Mouse (Mus musculus): ENCODE results near the gene Nup93. TPM values are rescaled to one million over a fixed set of nuclear protein-coding genes. Genes with fewer than 3 reads are reported as not detected.

Gene Nup93
- polyA plus RNA-seq, 1 experiment from 2014 or later = 64.9 TPM

DNA sequence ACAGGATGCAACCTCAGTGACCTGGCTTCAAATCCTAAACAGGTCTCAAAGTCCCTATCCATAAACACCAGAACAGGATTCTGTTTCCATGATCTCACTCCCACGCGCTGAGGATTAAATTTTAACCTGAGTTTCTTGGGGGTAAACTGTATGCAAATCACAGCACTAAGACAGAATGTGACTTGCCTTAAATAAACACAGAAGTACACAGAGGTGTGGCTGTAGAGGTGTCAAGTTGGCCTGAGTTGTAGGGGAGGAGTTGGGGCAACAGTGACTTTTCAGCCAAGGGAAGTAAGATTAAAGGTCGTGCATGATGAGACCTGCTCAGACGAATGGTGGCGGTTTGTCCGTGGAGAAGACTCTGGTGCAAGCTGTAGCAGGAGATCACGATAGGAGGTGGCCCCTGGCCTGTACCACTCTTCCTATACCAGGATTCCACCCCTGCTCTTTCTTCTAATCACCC lies 139.7 kb downstream of the Nup93 start:
- Histone ChIP-seq H3K36me3 (ENCODE audit: control insufficient read depth, insufficient read depth, low read length) (no peaks in the 10 kb centered on the region), H3K27me3 (ENCODE audit: control insufficient read depth, insufficient read depth, low read length) (no peaks in the 10 kb centered on the region), H3K9ac (ENCODE audit: low read length) (peak overlapping the region; percentile 62), H3K4me2 (ENCODE audit: low read depth, low read length) (peak overlapping the region; percentile 30; the same call in 1 of the 2 replicates), H3K27ac (ENCODE audit: low read length) (peak overlapping the region; percentile 96), H3K9me3 (replicated peaks; ENCODE audit: control insufficient read depth, low read length) (no peaks in the 10 kb centered on the region), H3K4me3 (replicated peaks; ENCODE audit: low read length) (no peak overlapping the region), H3K4me1 (ENCODE audit: control insufficient read depth, insufficient read depth, low read length) (peaks cover 10% of the 10 kb centered on the region)
- ATAC-seq (ENCODE audit: insufficient read depth, low FRiP score) = peak; percentile 87
- 50% methylated on average over 7 of the region's 7 CpGs for WGBS

DNA sequence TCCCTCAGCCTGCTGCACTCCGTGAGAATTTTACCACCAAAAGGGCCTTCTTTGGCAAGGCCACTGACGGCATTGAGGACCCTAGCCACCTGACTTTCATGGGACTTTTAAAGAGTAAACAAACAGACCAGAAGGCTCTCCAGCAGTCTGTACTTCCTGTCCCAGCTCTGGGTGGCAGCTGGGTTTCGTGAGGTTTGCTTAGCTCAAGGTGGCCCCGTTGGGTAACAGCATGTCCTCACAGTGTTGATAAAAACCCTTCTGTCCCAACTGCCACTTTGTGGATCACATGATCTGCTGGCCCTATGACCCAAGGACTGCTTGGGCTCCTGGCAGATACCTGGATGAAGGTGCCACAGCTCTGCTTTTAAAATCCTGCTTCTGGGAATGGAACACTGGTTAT lies 140.2 kb downstream of the Nup93 start:
- 41% methylated on average over 4 of the region's 4 CpGs for WGBS

DNA sequence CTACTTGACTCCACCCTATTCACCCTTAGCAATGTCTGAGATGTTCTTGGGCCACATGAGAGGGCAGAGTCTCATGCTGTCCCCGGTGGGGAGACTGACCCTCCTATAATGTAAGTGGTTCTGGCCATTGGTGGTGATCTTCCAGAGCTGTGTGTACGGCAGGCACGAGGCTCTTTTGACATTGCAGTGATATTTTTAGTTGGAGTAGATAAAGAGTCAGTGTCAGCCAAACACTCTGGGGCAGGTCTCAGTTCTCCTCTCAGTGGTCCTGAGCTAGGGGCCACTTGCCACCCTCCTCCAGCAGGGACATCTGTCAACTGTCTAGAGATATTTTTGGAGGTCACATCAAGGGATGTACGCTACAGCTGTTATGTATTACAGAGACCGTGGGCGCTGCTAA lies 142.9 kb downstream of the Nup93 start:
- no peak overlapping the region for H3K4me3 ChIP-seq (replicated peaks; ENCODE audit: low read length)
- no peaks in the 10 kb centered on the region for H3K36me3 ChIP-seq (ENCODE audit: control insufficient read depth, insufficient read depth, low read length)
- H3K4me1 ChIP-seq (ENCODE audit: control insufficient read depth, insufficient read depth, low read length) = peaks cover 11% of the 10 kb centered on the region
- no peak overlapping the region for H3K4me2 ChIP-seq (ENCODE audit: low read depth, low read length)
- no peak overlapping the region for H3K9ac ChIP-seq (ENCODE audit: low read length)
- H3K9me3 ChIP-seq (replicated peaks; ENCODE audit: control insufficient read depth, low read length) = no peaks in the 10 kb centered on the region
- no peak overlapping the region for H3K27ac ChIP-seq (ENCODE audit: low read length)
- no peaks in the 10 kb centered on the region for H3K27me3 ChIP-seq (ENCODE audit: control insufficient read depth, insufficient read depth, low read length)
- ATAC-seq (ENCODE audit: insufficient read depth, low FRiP score) = no peak
- 69% methylated on average over 6 of the region's 6 CpGs for WGBS

More for the DNA sequence above, 140.2 kb downstream of the Nup93 start:
- H3K27me3 ChIP-seq (ENCODE audit: control insufficient read depth, insufficient read depth, low read length) = no peaks in the 10 kb centered on the region
- H3K4me3 ChIP-seq (replicated peaks; ENCODE audit: low read length) = no peak overlapping the region
- no peaks in the 10 kb centered on the region for H3K9me3 ChIP-seq (replicated peaks; ENCODE audit: control insufficient read depth, low read length)
- H3K4me2 ChIP-seq (ENCODE audit: low read depth, low read length) = peak overlapping the region; percentile 30; the same call in 1 of the 2 replicates
- H3K9ac ChIP-seq (ENCODE audit: low read length) = peak overlapping the region; percentile 62
- peak; percentile 76 for ATAC-seq (ENCODE audit: insufficient read depth, low FRiP score)
- H3K4me1 ChIP-seq (ENCODE audit: control insufficient read depth, insufficient read depth, low read length) = peaks cover 11% of the 10 kb centered on the region
- H3K36me3 ChIP-seq (ENCODE audit: control insufficient read depth, insufficient read depth, low read length) = no peaks in the 10 kb centered on the region
- peak overlapping the region; percentile 96 for H3K27ac ChIP-seq (ENCODE audit: low read length)

DNA sequence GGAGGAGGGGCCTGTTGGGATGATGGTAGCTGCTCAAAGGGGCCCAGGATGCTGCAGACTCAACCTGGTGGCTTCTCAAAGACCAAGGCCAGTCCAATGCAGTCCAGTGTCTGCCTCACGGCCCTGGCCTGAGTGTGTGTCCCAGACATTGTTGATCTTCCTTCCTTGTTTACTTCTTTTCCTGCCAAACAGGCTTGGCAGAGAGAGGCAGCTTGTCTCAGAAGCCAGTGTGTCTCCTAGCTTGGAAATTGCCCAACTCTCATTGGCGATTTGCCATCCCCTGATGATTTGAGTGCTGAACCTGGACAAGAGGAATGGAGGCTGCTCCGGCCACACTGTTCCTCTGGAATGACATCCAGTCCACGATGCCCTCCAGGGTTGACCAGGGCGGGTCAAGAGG lies 144.2 kb downstream of the Nup93 start:
- 52% methylated on average over 5 of the region's 5 CpGs for WGBS

DNA sequence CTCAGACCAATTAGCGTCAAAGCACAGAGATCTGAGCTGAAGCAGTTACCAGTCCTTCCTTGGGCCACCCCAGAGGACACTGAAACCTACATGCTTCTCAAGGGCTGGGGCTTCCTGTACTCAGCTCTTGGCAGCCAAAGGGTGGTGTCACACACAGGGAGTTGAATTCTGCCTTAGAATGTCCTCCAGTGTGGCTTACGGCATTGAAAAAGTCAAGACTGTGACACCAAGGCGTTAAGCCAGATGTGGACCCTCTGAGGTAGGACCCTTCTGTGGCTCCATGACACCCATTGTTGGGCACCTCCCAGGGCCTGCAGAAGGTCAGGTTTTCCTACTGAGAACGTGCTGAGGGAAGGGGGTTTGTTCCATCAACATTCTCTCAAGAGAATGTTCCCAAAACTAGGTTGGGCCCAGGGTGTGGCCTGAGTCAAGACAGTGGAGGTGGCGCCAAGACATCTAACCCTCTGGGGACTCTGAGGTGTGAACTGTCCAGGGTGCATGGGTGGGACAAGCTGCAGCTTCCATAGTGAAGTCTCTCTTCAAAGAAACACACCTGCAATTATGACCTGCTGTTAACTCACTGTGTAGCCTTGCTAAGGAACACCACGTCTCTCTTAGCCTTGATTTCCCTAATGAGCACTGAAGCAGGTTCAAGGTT lies 147.5 kb downstream of the Nup93 start:
- ATAC-seq (ENCODE audit: insufficient read depth, low FRiP score) = no peak
- peaks cover 19% of the 10 kb centered on the region for H3K4me1 ChIP-seq (ENCODE audit: control insufficient read depth, insufficient read depth, low read length)
- no peak overlapping the region for H3K4me3 ChIP-seq (replicated peaks; ENCODE audit: low read length)
- H3K9ac ChIP-seq (ENCODE audit: low read length) = no peak overlapping the region
- H3K36me3 ChIP-seq (ENCODE audit: control insufficient read depth, insufficient read depth, low read length) = no peaks in the 10 kb centered on the region
- no peaks in the 10 kb centered on the region for H3K27me3 ChIP-seq (ENCODE audit: control insufficient read depth, insufficient read depth, low read length)
- no peaks in the 10 kb centered on the region for H3K9me3 ChIP-seq (replicated peaks; ENCODE audit: control insufficient read depth, low read length)
- no peak overlapping the region for H3K4me2 ChIP-seq (ENCODE audit: low read depth, low read length)
- 75% methylated on average over 6 of the region's 6 CpGs for WGBS
- peak overlapping the region; percentile 94 for H3K27ac ChIP-seq (ENCODE audit: low read length)

More for the DNA sequence above, 144.2 kb downstream of the Nup93 start:
- Histone ChIP-seq H3K4me2 (ENCODE audit: low read depth, low read length) (no peak overlapping the region), H3K36me3 (ENCODE audit: control insufficient read depth, insufficient read depth, low read length) (no peaks in the 10 kb centered on the region), H3K9ac (ENCODE audit: low read length) (no peak overlapping the region), H3K9me3 (replicated peaks; ENCODE audit: control insufficient read depth, low read length) (no peaks in the 10 kb centered on the region), H3K4me3 (replicated peaks; ENCODE audit: low read length) (no peak overlapping the region), H3K27me3 (ENCODE audit: control insufficient read depth, insufficient read depth, low read length) (no peaks in the 10 kb centered on the region), H3K4me1 (ENCODE audit: control insufficient read depth, insufficient read depth, low read length) (peaks cover 20% of the 10 kb centered on the region), H3K27ac (ENCODE audit: low read length) (peak overlapping the region; percentile 22; the same call in 1 of the 2 replicates)
- ATAC-seq (ENCODE audit: insufficient read depth, low FRiP score) = no peak

DNA sequence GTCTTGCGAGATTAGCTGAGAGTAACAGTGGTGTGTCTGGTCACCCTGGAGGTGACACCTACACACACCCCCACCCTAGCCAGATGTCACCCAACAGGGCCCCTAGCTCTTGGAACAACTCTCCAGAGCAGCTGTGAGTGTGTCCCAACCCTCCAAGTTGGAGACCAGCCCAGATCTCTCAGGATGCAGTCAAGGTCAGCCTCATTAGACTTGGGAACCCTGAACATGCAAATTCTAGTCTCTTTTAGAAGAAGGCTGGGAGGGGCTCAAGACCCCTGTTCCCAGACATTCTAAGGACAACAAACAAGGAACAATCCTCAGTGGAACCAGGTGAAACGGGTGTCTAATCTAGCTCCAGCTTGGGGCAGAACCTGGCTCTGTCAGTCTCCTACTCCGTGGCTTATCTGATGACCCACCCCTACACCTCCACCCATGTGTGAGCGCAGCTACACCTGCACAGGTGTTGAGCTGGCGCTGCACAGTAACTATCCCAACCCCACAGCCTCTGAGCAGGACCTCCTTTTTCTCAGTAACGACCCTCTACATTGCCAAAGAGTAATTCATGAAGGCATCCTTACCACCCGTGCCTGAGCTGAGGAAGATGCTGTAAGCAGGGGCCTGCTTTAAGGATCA lies 148.4 kb downstream of the Nup93 start:
- Histone ChIP-seq H3K9me3 (replicated peaks; ENCODE audit: control insufficient read depth, low read length) (no peaks in the 10 kb centered on the region), H3K27ac (ENCODE audit: low read length) (peak overlapping the region; percentile 94), H3K4me1 (ENCODE audit: control insufficient read depth, insufficient read depth, low read length) (peaks cover 19% of the 10 kb centered on the region), H3K4me3 (replicated peaks; ENCODE audit: low read length) (no peak overlapping the region), H3K27me3 (ENCODE audit: control insufficient read depth, insufficient read depth, low read length) (no peaks in the 10 kb centered on the region), H3K4me2 (ENCODE audit: low read depth, low read length) (no peak overlapping the region; the same call in 1 of the 2 replicates), H3K9ac (ENCODE audit: low read length) (peak overlapping the region; percentile 52; the same call in 1 of the 2 replicates), H3K36me3 (ENCODE audit: control insufficient read depth, insufficient read depth, low read length) (no peaks in the 10 kb centered on the region)
- 61% methylated on average over 7 of the region's 7 CpGs for WGBS
- ATAC-seq (ENCODE audit: insufficient read depth, low FRiP score) = peak; percentile 87

DNA sequence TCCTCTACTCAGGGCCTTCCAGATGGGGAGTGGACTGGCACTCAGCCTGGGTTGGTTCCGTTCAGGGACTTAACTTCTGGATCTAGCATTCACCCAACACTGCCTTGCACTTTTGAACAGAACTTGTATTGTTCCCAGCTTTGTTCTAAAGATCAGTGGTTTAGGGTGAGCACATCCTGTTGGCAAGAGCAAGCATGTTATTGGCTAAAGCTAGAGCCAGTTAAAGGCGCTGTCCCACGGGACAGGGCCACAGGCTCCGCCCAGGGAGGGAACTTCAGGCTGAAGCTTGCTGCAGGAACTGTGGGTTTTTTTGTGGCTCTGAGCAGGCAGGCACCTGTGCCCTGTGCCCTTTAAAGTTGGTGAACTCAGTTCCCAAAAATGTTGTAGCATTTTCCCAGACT lies 148.9 kb downstream of the Nup93 start:
- H3K36me3 ChIP-seq (ENCODE audit: control insufficient read depth, insufficient read depth, low read length) = no peaks in the 10 kb centered on the region
- no peaks in the 10 kb centered on the region for H3K27me3 ChIP-seq (ENCODE audit: control insufficient read depth, insufficient read depth, low read length)
- H3K4me2 ChIP-seq (ENCODE audit: low read depth, low read length) = no peak overlapping the region; the same call in 1 of the 2 replicates
- H3K27ac ChIP-seq (ENCODE audit: low read length) = peak overlapping the region; percentile 94
- WGBS = 30% methylated on average over 4 of the region's 4 CpGs
- ATAC-seq (ENCODE audit: insufficient read depth, low FRiP score) = peak; percentile 86
- H3K4me3 ChIP-seq (replicated peaks; ENCODE audit: low read length) = no peak overlapping the region
- H3K4me1 ChIP-seq (ENCODE audit: control insufficient read depth, insufficient read depth, low read length) = peaks cover 19% of the 10 kb centered on the region
- no peaks in the 10 kb centered on the region for H3K9me3 ChIP-seq (replicated peaks; ENCODE audit: control insufficient read depth, low read length)
- peak overlapping the region; percentile 52; the same call in 1 of the 2 replicates for H3K9ac ChIP-seq (ENCODE audit: low read length)

DNA sequence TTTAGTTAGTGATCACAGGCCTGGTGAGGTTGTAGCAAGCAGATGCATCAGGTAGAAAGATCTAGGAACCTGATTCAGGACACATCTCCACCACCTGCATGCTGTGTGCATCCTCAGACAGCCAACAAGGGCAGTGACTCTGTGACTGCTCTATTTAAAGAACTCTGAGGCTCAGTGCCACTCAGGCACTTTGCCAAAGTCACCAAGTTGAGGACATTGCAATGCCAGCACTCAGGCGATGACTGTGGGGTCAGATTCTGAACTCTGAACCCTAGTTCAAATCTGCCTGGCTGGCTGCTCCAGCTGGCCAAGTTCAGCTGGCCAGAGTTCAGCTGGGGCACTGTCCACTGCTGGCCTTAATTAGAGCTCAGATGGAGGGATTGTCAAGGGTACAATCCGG lies 149.5 kb downstream of the Nup93 start:
- no peak for ATAC-seq (ENCODE audit: insufficient read depth, low FRiP score)
- Histone ChIP-seq H3K9me3 (replicated peaks; ENCODE audit: control insufficient read depth, low read length) (no peaks in the 10 kb centered on the region), H3K4me3 (replicated peaks; ENCODE audit: low read length) (no peak overlapping the region), H3K27ac (ENCODE audit: low read length) (peak overlapping the region; percentile 94; the same call in 1 of the 2 replicates), H3K4me2 (ENCODE audit: low read depth, low read length) (no peak overlapping the region), H3K4me1 (ENCODE audit: control insufficient read depth, insufficient read depth, low read length) (peaks cover 17% of the 10 kb centered on the region), H3K9ac (ENCODE audit: low read length) (no peak overlapping the region), H3K27me3 (ENCODE audit: control insufficient read depth, insufficient read depth, low read length) (no peaks in the 10 kb centered on the region), H3K36me3 (ENCODE audit: control insufficient read depth, insufficient read depth, low read length) (no peaks in the 10 kb centered on the region)
- 74% methylated on average over 2 of the region's 2 CpGs for WGBS

DNA sequence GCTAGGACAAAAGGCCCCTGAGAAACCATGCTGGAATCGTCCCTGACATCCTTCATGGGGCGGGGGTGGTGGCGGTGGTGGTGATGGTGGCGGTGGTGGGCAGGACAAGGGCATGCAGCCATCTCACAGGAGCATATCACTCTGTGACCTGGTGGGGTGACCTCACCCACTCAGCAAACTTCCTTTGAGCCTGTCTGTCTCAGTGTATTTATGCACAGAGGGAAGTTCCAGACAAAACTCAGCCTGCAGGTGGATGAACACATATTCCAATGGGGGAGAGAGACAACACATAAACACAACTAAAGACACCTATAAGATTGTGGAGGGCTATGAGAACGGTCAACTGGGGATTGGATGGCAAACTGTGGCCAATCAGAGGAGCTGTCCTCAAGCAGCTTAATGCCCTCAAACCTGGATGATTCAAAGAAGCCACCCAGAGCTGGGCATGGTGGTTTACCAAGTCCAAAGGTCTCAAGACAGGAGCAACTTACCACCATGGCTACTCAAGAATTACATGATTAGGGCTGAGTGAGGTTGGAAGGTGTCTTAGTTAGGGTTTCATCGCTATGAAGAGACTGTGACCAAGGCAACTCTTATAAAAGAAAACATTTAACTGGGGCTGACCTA lies 150.4 kb downstream of the Nup93 start:
- 90% methylated on average over 6 of the region's 6 CpGs for WGBS

More for the DNA sequence above, 150.4 kb downstream of the Nup93 start:
- Histone ChIP-seq H3K9ac (ENCODE audit: low read length) (no peak overlapping the region), H3K4me2 (ENCODE audit: low read depth, low read length) (no peak overlapping the region), H3K27me3 (ENCODE audit: control insufficient read depth, insufficient read depth, low read length) (no peaks in the 10 kb centered on the region), H3K4me3 (replicated peaks; ENCODE audit: low read length) (no peak overlapping the region), H3K36me3 (ENCODE audit: control insufficient read depth, insufficient read depth, low read length) (no peaks in the 10 kb centered on the region), H3K9me3 (replicated peaks; ENCODE audit: control insufficient read depth, low read length) (no peaks in the 10 kb centered on the region), H3K27ac (ENCODE audit: low read length) (no peak overlapping the region), H3K4me1 (ENCODE audit: control insufficient read depth, insufficient read depth, low read length) (peaks cover 14% of the 10 kb centered on the region; the same call in 1 of the 2 replicates)
- no peak for ATAC-seq (ENCODE audit: insufficient read depth, low FRiP score)

Data from stomach, embryonic 16.5 days (tissue).